12 mouse cellular contexts compared by ENCODE assay signal in genomic region chr14:122482081-122483023, GRCm38 (mm10). TPM values are rescaled to one million over a fixed set of nuclear protein-coding genes. Genes with fewer than 3 reads are reported as not detected.
DNase-seq lines count a peak whose midpoint lies in the region; ATAC-seq and TF ChIP-seq lines count a peak whose summit lies in the region.
"Had no signal": no experiment of that assay in that cellular context is flagged by ENCODE, and none has a peak within 500 bp of the region (broad histone marks: within the 10 kb centered on the region; RNA-seq: fewer than 3 reads in every experiment).

No protein-coding gene starts in this region.

- no peak overlapping the region for H3K27ac ChIP-seq in ES-E14 (ENCODE audit: insufficient read depth, low read depth, low read length, poor library complexity, severe bottlenecking)
- H3K27ac ChIP-seq in forebrain, postnatal 0 days (ENCODE audit: low read depth, low read length) = peak overlapping the region; percentile 67
- H3K27ac ChIP-seq in midbrain, embryonic 13.5 days = peak overlapping the region; percentile 86
- no peak overlapping the region for H3K27ac ChIP-seq in heart, embryonic 11.5 days (ENCODE audit: low read depth, low read length)
- H3K27ac ChIP-seq: heart, embryonic 13.5 days had no signal

- 0 out of 2 replicates have a peak, but pooled peaks have one; percentile 3 for ATAC-seq in forebrain, postnatal 0 days
- peak; percentile 55 for ATAC-seq in midbrain, embryonic 13.5 days
- no peak for ATAC-seq in erythroblast, adult 5-6 weeks (replicated peaks; ENCODE audit: low FRiP score, poor library complexity, severe bottlenecking)
- no peak for ATAC-seq in heart, embryonic 11.5 days (replicated peaks; ENCODE audit: insufficient number of reproducible peaks, low FRiP score, low TSS enrichment)
- ATAC-seq: liver, postnatal 0 days had no signal

- in situ Hi-C loops in ES-E14 (cut with MboI; ENCODE audit: low sequenced_read_pairs in 2 of 2, unreplicated experiment in 2 of 2) = no loop called here

- WGBS in forebrain, postnatal 0 days = 17% methylated on average over 38 of the region's 38 CpGs
- 2% methylated on average over 37 of the region's 38 CpGs for WGBS in midbrain, embryonic 13.5 days
- 1% methylated on average over 37 of the region's 38 CpGs for WGBS in heart, embryonic 11.5 days (ENCODE audit: insufficient replicate concordance)

- peak overlapping the region; percentile 41 for H3K4me2 ChIP-seq in forebrain, postnatal 0 days (ENCODE audit: low read depth)
- peak overlapping the region; percentile 61 for H3K4me2 ChIP-seq in midbrain, embryonic 13.5 days (replicated peaks)
- H3K4me2 ChIP-seq in heart, embryonic 11.5 days = no peak overlapping the region
- H3K4me2 ChIP-seq: heart, embryonic 13.5 days had no signal

- H3K36me3 ChIP-seq in ES-E14 (ENCODE audit: control insufficient read depth, insufficient read depth, low read length, poor library complexity, severe bottlenecking) = peaks cover 6% of the 10 kb centered on the region
- H3K36me3 ChIP-seq in forebrain, postnatal 0 days (ENCODE audit: insufficient read depth) = no peaks in the 10 kb centered on the region
- H3K36me3 ChIP-seq in midbrain, embryonic 13.5 days = peaks cover 6% of the 10 kb centered on the region; the same call in 1 of the 2 replicates
- no peaks in the 10 kb centered on the region for H3K36me3 ChIP-seq in heart, embryonic 11.5 days (ENCODE audit: control insufficient read depth, insufficient read depth, low read length)
- H3K36me3 ChIP-seq: heart, embryonic 13.5 days had no signal

- TF ChIP-seq CTCF in forebrain, postnatal 0 days (IDR thresholded peaks at IDR 0.05; ENCODE audit: low read depth) = no peak

- H3K9me3 ChIP-seq in ES-E14 (ENCODE audit: control insufficient read depth, insufficient read depth, low read depth, low read length) = no peaks in the 10 kb centered on the region
- H3K9me3 ChIP-seq in forebrain, postnatal 0 days (ENCODE audit: low read length) = no peaks in the 10 kb centered on the region
- H3K9me3 ChIP-seq in midbrain, embryonic 13.5 days = no peaks in the 10 kb centered on the region
- no peaks in the 10 kb centered on the region for H3K9me3 ChIP-seq in heart, embryonic 11.5 days (replicated peaks; ENCODE audit: control insufficient read depth, low read length)
- H3K9me3 ChIP-seq: heart, embryonic 13.5 days had no signal

- DNase-seq in ES-E14 (ENCODE audit: low read depth, low spot score) = no peak
- peak; percentile 69 to 72 for DNase-seq in cerebellum, postnatal 14 days
- peak; percentile 39 for DNase-seq in forebrain, postnatal 0 days
- no peak for DNase-seq in testis, postnatal 14 days (ENCODE audit: low spot score)
- no peak for DNase-seq in right cerebral cortex, postnatal 4 days
- DNase-seq: kidney, postnatal 25 days; liver, postnatal 0 days had no signal

- H3K27me3 ChIP-seq in forebrain, postnatal 0 days (ENCODE audit: insufficient read depth, low read length) = peaks cover 56% of the 10 kb centered on the region
- peaks cover 75% of the 10 kb centered on the region for H3K27me3 ChIP-seq in midbrain, embryonic 13.5 days
- peaks cover 94% of the 10 kb centered on the region for H3K27me3 ChIP-seq in heart, embryonic 11.5 days (ENCODE audit: control insufficient read depth, insufficient read depth, low read length)

- H3K4me3 ChIP-seq in ES-E14 (ENCODE audit: insufficient read depth in 1 of 2, low read depth in 1 of 2, low read length in 2 of 2, poor library complexity in 1 of 2, severe bottlenecking in 1 of 2) = peak overlapping the region; percentile 20 to 22; a peak in 2 of 4 replicates
- peak overlapping the region; percentile 12; the same call in 1 of the 2 replicates for H3K4me3 ChIP-seq in forebrain, postnatal 0 days (ENCODE audit: low read depth, low read length)
- H3K4me3 ChIP-seq in midbrain, embryonic 13.5 days (replicated peaks) = peak overlapping the region; percentile 69
- no peak overlapping the region for H3K4me3 ChIP-seq in heart, embryonic 11.5 days (ENCODE audit: low read depth, low read length)
- H3K4me3 ChIP-seq: heart, embryonic 13.5 days had no signal

- no peak overlapping the region for H3K9ac ChIP-seq in ES-E14 (ENCODE audit: insufficient read depth, low read depth, low read length, poor library complexity, severe bottlenecking)
- peak overlapping the region; percentile 40 for H3K9ac ChIP-seq in forebrain, postnatal 0 days
- peak overlapping the region; percentile 73 for H3K9ac ChIP-seq in midbrain, embryonic 13.5 days (replicated peaks)
- no peak overlapping the region for H3K9ac ChIP-seq in heart, embryonic 11.5 days (ENCODE audit: low read depth, low read length)
- H3K9ac ChIP-seq: heart, embryonic 13.5 days; liver, postnatal 0 days had no signal

- peaks cover 0 to 8% of the 10 kb centered on the region in 2 experiments; a peak in 2 of 4 replicates for H3K4me1 ChIP-seq in ES-E14 (ENCODE audit: control insufficient read depth in 2 of 2, insufficient read depth in 2 of 2, low read length in 2 of 2, poor library complexity in 1 of 2)
- no peaks in the 10 kb centered on the region for H3K4me1 ChIP-seq in forebrain, postnatal 0 days (ENCODE audit: insufficient read depth)
- H3K4me1 ChIP-seq in midbrain, embryonic 13.5 days (replicated peaks) = peaks cover 44% of the 10 kb centered on the region
- H3K4me1 ChIP-seq in heart, embryonic 11.5 days (ENCODE audit: control insufficient read depth, insufficient read depth, low read length) = peaks cover 5% of the 10 kb centered on the region; the same call in 1 of the 2 replicates

TF ChIP-seq in ES-E14, 5 proteins besides CTCF, POLR2A, EP300 and RAD21:
- TF ChIP-seq MAFK (IDR thresholded peaks at IDR 0.05; ENCODE audit: insufficient read depth, low read depth, low read length) (no peak), ZNF384 (IDR thresholded peaks at IDR 0.05; ENCODE audit: low read depth, low read length) (no peak), HCFC1 (IDR thresholded peaks at IDR 0.05; ENCODE audit: borderline replicate concordance, insufficient read depth, low read length) (no peak), ZC3H11A (IDR thresholded peaks at IDR 0.05; ENCODE audit: borderline replicate concordance, low read depth, low read length) (no peak), CHD2 (IDR thresholded peaks at IDR 0.05; ENCODE audit: low read depth, low read length) (no peak)

RNA-seq across cellular contexts. Expression of gene Zic2, which starts 7.1 kb away (rescaled TPM):
- 17.3 and 22.1 TPM in 2 replicates for total RNA-seq in ES-E14 (2012; rRNA removed)
- total RNA-seq in forebrain, postnatal 0 days (2014; rRNA removed) = 44.9 and 105 TPM in 2 replicates
- polyA plus RNA-seq in forebrain, postnatal 0 days (2015; fragmentation: Nextera tagmentation; extraction: Ambion mirVana) = 9.6 and 16.3 TPM in 2 replicates
- polyA plus RNA-seq in midbrain, embryonic 13.5 days (2015; fragmentation: Nextera tagmentation; extraction: Ambion mirVana) = 10.3 and 10.7 TPM in 2 replicates
- not detected in 2 replicates for total RNA-seq in erythroblast, adult 5-6 weeks (2015; ENCODE audit: low replicate concordance)
- not detected in 2 replicates for total RNA-seq in erythroblast, adult 5-6 weeks (2017; ENCODE audit: low replicate concordance)
- 0.07 TPM in 1 of 2 replicates, not detected in the other for polyA plus RNA-seq in heart, embryonic 11.5 days (2014; fragmentation: Nextera tagmentation; extraction: Ambion mirVana)
- total RNA-seq: common myeloid progenitor, adult 5-6 weeks had no signal
- polyA plus RNA-seq: heart, embryonic 13.5 days; liver, postnatal 0 days had no signal

RNA-seq across cellular contexts. Expression of gene Gm10837, which starts 8.0 kb away (rescaled TPM):
- not detected in 2 replicates for total RNA-seq in ES-E14 (2012; rRNA removed)
- total RNA-seq in forebrain, postnatal 0 days (2014; rRNA removed) = 0.15 and 1.0 TPM in 2 replicates
- 0.23 TPM in 1 of 2 replicates, not detected in the other for polyA plus RNA-seq in forebrain, postnatal 0 days (2015; fragmentation: Nextera tagmentation; extraction: Ambion mirVana)
- 0.43 and 0.73 TPM in 2 replicates for polyA plus RNA-seq in midbrain, embryonic 13.5 days (2015; fragmentation: Nextera tagmentation; extraction: Ambion mirVana)
- total RNA-seq in erythroblast, adult 5-6 weeks (2015; ENCODE audit: low replicate concordance) = not detected in 2 replicates
- not detected in 2 replicates for total RNA-seq in erythroblast, adult 5-6 weeks (2017; ENCODE audit: low replicate concordance)
- polyA plus RNA-seq in heart, embryonic 11.5 days (2014; fragmentation: Nextera tagmentation; extraction: Ambion mirVana) = 0.10 TPM in 1 of 2 replicates, not detected in the other
- total RNA-seq: common myeloid progenitor, adult 5-6 weeks had no signal
- polyA plus RNA-seq: liver, postnatal 0 days had no signal

RNA-seq across cellular contexts. Expression of gene Zic5, which starts 16.9 kb away (rescaled TPM):
- total RNA-seq in ES-E14 (2012; rRNA removed) = 15.2 and 29.7 TPM in 2 replicates
- 13.9 and 22.8 TPM in 2 replicates for total RNA-seq in forebrain, postnatal 0 days (2014; rRNA removed)
- 5.1 and 13.8 TPM in 2 replicates for polyA plus RNA-seq in forebrain, postnatal 0 days (2015; fragmentation: Nextera tagmentation; extraction: Ambion mirVana)
- polyA plus RNA-seq in midbrain, embryonic 13.5 days (2015; fragmentation: Nextera tagmentation; extraction: Ambion mirVana) = 15.5 and 16.7 TPM in 2 replicates
- not detected in 2 replicates for total RNA-seq in erythroblast, adult 5-6 weeks (2015; ENCODE audit: low replicate concordance)
- total RNA-seq in erythroblast, adult 5-6 weeks (2017; ENCODE audit: low replicate concordance) = not detected in 2 replicates
- 0.16 TPM in 1 of 2 replicates, not detected in the other for polyA plus RNA-seq in heart, embryonic 11.5 days (2014; fragmentation: Nextera tagmentation; extraction: Ambion mirVana)
- total RNA-seq: common myeloid progenitor, adult 5-6 weeks had no signal
- polyA plus RNA-seq: heart, embryonic 13.5 days; liver, postnatal 0 days had no signal

RNA-seq across cellular contexts. Expression of gene Gm5089, which starts 31.4 kb away (rescaled TPM):
- total RNA-seq in ES-E14 (2012; rRNA removed) = 0.21 and 0.31 TPM in 2 replicates
- total RNA-seq in forebrain, postnatal 0 days (2014; rRNA removed) = 0.33 and 0.38 TPM in 2 replicates
- 0.12 TPM in 1 of 2 replicates, not detected in the other for polyA plus RNA-seq in forebrain, postnatal 0 days (2015; fragmentation: Nextera tagmentation; extraction: Ambion mirVana)
- polyA plus RNA-seq in midbrain, embryonic 13.5 days (2015; fragmentation: Nextera tagmentation; extraction: Ambion mirVana) = 1.1 and 2.3 TPM in 2 replicates
- not detected in 2 replicates for total RNA-seq in erythroblast, adult 5-6 weeks (2015; ENCODE audit: low replicate concordance)
- total RNA-seq in erythroblast, adult 5-6 weeks (2017; ENCODE audit: low replicate concordance) = not detected in 2 replicates
- not detected in 2 replicates for polyA plus RNA-seq in heart, embryonic 11.5 days (2014; fragmentation: Nextera tagmentation; extraction: Ambion mirVana)
- total RNA-seq: common myeloid progenitor, adult 5-6 weeks had no signal
- polyA plus RNA-seq: heart, embryonic 13.5 days; liver, postnatal 0 days had no signal

RNA-seq across cellular contexts. Expression of gene Pcca, which starts 51.8 kb away (rescaled TPM):
- 12.3 and 26.7 TPM in 2 replicates for total RNA-seq in ES-E14 (2012; rRNA removed)
- total RNA-seq in forebrain, postnatal 0 days (2014; rRNA removed) = 11.9 and 12.4 TPM in 2 replicates
- 23.8 and 29.4 TPM in 2 replicates for polyA plus RNA-seq in forebrain, postnatal 0 days (2015; fragmentation: Nextera tagmentation; extraction: Ambion mirVana)
- polyA plus RNA-seq in midbrain, embryonic 13.5 days (2015; fragmentation: Nextera tagmentation; extraction: Ambion mirVana) = 24.2 and 27.4 TPM in 2 replicates
- total RNA-seq in erythroblast, adult 5-6 weeks (2015; ENCODE audit: low replicate concordance) = 0.96 and 22.2 TPM in 2 replicates
- 8.4 and 9.8 TPM in 2 replicates for total RNA-seq in erythroblast, adult 5-6 weeks (2017; ENCODE audit: low replicate concordance)
- polyA plus RNA-seq in heart, embryonic 11.5 days (2014; fragmentation: Nextera tagmentation; extraction: Ambion mirVana) = 24.9 and 27.5 TPM in 2 replicates

Comparison
In these comparisons a context has a peak if more than half of its experiments do, and no peak if none do; other contexts are left out.
1. DNase-seq: peak in cerebellum, postnatal 14 days (2 of 2) and forebrain, postnatal 0 days (single experiment); none in ES-E14 (single experiment), testis, postnatal 14 days (single experiment) and right cerebral cortex, postnatal 4 days (single experiment).
2. H3K27ac ChIP-seq: peak in forebrain, postnatal 0 days (single experiment) and midbrain, embryonic 13.5 days (single experiment); none in ES-E14 (single experiment) and heart, embryonic 11.5 days (single experiment).
3. H3K9ac ChIP-seq: peak in forebrain, postnatal 0 days (single experiment) and midbrain, embryonic 13.5 days (single experiment); none in ES-E14 (single experiment) and heart, embryonic 11.5 days (single experiment).
4. ATAC-seq: peak in forebrain, postnatal 0 days (single experiment) and midbrain, embryonic 13.5 days (single experiment); none in erythroblast, adult 5-6 weeks (single experiment) and heart, embryonic 11.5 days (single experiment).
5. RNA of gene Zic2, which starts 7.1 kb away (total RNA-seq): 44.9 to 105 TPM in forebrain, postnatal 0 days and 17.3 to 22.1 TPM in ES-E14; not detected in erythroblast, adult 5-6 weeks; every median in the first group is over 10 times any median in the second.
6. RNA of gene Zic5, which starts 16.9 kb away (total RNA-seq): 13.9 to 22.8 TPM in forebrain, postnatal 0 days and 15.2 to 29.7 TPM in ES-E14; not detected in erythroblast, adult 5-6 weeks; every median in the first group is over 10 times any median in the second.